Mouse (Mus musculus): ENCODE measurements around the gene Psmd10.

The Psmd10 gene

DNA sequence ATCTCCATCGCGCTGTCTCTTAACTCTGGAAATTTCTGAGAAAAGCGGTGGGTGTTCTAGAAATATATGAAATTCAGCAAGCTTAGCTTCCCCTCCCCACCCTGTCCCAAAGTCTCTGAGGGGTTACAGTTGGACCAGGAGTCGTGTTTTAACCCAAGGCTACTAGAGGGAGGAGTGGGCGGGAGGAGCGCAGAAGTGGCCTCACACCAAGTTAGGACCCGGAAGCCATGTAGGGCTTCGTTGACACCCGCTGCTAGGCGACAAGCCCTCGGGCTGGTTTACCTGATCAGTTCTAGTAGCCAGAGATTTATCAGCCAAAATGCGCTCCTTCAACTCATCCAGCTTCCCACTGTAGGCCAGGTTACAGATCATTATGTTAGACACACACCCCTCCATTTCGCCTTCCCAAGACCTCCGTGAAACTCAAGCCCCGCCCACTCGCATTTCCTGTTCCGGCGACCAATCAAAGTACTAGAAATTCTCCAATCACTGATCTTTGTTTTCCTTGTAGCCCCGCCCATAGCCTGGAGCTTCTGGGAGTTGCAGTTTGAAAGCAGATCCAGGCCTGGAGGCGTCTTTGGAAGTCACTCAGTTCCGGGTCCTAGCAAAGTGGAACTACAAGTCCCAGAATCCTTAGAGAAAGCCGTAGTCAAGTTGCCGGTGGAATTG is at the start of gene Psmd10, which contains the start of gene Atg4a:
Gene Psmd10 (minus strand): TSS at position 457 of the 669 bp plus-strand sequence.
Gene Atg4a (plus strand): TSS at position 636 of the 669 bp plus-strand sequence.
- peak; percentile 91 for DNase-seq

GRCm38 (mm10) chrX:140998885-140999284 is 42.4 kb upstream of the Psmd10 start:
- no peak for DNase-seq

DNA sequence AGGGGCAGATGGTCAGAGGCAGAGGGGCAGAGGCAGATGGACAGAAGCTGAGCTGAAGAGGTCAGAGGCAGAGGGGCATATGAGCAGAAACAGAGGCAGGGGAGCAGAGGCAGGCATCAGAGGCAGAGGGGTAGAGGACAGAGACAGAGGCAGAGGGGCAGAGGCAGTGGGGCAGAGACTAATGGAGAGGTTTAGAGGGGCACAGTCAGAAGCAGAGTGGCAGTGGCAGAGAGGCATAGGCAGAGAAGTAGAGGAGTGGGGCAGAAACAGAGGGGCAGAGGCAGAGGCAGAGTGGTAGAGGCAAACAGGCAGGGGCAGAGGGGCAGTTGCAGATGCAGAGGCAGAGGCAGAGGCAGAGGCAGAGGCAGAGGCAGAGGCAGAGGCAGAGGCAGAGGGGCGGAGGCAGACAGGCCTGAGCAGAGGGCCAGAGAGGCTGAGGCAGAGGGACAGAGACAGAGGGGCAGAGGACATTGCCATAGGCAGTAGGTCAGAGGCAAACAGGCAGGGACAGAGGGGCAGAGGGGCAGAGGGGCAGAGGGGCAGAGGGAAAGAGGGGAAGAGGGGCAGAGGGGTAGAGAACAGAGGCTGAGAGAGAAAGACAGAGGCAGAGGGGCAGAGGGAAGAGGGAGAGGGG is 41.5 kb upstream of the Psmd10 start:
- DNase-seq, result no peak

DNA sequence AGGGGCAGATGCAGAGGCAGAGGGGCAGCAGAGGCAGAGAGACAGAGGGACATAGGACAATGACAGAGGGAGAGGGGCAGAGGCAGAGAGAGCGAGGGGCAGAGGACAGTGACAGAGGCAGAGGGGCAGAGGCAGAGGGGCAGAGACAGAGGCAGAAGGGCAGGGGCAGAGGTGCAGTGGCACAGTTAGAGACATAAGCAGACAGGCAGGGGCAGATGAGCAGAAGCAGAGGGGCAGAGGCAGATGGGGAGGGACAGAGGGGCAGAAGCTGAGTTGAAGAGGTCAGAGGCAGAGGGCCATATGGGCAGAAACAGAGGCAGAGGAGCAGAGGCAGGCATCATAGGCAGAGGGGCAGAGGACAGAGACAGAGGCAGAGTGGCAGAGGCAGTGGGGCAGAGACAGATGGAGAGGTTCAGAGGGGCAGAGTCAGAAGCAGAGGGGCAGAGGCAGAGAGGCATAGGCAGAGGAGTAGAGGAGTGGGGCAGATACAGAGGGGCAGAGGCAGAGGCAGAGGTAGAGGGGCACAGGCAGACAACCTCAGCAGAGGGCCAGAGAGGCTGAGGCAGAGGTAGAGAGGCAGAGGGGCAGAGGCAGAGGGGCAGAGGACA is 40.5 kb upstream of the Psmd10 start:
- no peak for DNase-seq

DNA sequence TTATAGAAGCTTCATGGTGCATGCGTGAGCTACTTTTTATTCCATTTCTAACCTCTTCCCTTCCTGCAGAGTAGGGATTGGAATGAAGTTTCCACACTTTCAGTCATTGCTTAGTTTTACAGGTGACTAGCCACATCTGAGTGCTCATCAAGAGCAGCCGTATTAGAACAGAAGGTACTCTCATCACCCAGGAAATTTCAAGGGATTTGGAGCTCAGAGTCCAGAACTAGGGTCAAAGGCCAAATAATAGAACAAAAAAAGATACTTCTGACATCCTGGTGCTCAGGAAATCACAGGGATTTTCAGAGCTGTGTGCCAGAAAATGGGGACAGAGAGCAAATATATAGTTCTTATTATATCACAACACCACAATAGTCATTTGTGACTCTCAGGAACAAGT is 28.7 kb upstream of the Psmd10 start:
- DNase-seq, result no peak

- DNase-seq, result no peak
Measured at GRCm38 (mm10) chrX:140984795-140985194, 28.3 kb upstream of the Psmd10 start.

DNA sequence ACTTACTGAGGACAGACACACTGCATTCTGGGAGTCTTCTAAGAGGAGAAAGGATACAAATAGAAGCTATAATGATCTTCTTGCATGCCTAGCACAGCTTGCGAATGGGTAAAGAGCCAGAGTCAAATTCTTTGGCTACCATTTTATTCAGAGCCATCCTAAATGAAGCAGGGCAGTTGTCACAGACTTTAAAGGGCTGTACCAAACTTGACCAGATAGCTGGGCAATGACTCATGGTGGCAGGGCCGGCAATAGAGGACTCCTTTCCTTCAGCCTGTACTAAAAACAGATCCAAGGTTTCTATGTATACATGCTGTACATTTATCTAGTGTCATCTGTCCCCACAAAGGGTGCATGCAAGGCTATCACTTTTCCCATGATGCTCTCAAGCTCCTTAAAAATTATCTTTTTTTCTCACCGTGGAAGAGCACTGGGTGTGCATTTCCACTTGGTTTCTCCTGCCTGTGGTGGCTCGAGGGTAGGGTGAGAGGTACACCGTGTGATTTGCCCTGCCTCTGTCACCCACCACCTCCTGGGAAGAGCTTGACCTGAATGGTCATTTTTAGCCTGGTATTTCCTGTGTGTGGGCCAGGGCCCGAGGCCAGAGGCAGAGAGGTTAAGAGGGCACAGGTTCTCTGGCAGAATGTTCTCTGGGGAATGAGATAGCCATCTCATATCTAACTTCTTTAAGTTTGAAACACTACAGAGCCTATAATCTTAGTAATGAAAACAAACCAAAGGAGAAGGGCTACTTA is 26.9 kb upstream of the Psmd10 start:
- DNase-seq, result peak; percentile 40

- DNase-seq, result no peak
Measured at GRCm38 (mm10) chrX:140980163-140980562, 23.6 kb upstream of the Psmd10 start.

- DNase-seq, result no peak
Measured at GRCm38 (mm10) chrX:140979546-140979945, 23.0 kb upstream of the Psmd10 start.

DNA sequence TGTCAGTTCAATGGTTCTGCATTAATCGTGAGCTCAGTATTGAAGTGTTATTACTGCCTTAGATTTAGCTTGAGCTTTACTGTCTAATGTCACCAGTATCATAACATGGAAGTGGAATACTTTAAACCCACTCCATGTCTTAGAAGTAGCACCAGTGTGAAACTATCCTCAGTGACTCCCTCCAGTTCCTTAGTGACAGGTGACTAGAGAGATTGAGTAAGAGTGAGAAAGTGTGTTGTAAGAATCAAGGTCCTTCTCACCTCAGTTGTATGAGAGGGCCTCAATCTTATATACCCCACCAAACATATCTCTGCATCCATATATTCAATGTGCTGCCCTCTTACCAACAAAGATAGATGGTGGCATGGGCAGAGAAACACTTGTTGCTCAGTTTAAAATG is 22.4 kb upstream of the Psmd10 start:
- DNase-seq, result no peak

DNA sequence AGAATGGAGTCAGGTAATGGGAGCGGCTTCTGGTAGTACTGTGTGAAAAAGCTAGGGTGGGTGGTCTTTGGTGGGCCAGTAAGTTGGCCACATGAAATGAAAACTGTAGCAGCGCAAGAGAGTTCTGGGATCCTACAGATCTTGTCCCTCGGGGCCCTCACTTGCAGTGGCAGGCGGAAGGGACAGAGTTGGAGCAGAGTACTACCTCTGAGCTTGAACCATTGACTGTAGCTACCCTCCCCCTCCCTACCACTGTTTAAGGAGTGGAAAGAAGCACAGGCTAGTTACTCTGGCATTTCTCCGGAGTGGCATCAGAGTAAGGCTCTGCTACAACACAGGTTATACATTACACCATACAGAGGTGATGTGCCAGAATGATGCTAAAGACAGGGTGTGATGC is 431 bp upstream of the Psmd10 start:
- DNase-seq, result no peak

DNA sequence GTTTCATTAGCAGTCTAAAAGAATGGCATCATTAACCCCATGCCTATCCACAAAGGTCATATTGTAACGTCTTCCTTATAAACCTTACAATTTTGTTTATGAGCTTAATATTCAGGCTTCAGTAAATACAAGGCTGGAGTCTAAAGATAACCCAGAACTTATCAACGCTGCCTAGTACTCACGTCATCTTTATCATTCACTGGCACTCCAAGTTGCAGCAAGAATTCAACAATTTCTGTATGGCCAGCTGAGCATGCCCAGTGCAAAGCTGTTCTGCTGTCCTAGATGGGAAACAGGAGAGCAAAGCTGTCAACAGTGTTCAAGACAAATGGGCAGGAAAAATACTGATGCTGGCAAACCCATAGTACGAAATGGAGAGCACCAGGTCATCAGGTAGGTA is 2.9 kb downstream of the Psmd10 start:
- DNase-seq, result no peak

- no peak for DNase-seq
Measured at GRCm38 (mm10) chrX:140936271-140936670, 20.3 kb downstream of the Psmd10 start.

DNA sequence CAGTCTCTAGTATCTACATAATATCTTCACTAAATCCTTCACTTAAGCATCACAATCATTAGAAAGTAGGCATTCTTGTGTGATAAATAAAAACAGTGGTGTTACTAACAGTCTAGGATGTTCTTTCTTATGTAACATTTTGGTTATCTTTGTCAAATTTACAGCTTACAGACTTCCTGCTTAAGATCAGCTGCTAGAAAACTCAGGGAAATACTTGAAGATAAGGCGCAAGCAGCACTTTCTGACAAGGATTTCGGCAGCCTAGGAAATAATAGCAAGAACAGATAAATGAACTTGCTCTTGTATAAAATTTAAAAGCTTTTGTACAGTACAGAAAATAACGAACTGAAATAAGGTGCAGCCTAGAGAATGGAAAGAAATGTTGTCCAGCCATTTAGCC is 23.3 kb downstream of the Psmd10 start:
- no peak for DNase-seq

- DNase-seq, result no peak
Measured at GRCm38 (mm10) chrX:140932066-140932465, 24.5 kb downstream of the Psmd10 start.

DNA sequence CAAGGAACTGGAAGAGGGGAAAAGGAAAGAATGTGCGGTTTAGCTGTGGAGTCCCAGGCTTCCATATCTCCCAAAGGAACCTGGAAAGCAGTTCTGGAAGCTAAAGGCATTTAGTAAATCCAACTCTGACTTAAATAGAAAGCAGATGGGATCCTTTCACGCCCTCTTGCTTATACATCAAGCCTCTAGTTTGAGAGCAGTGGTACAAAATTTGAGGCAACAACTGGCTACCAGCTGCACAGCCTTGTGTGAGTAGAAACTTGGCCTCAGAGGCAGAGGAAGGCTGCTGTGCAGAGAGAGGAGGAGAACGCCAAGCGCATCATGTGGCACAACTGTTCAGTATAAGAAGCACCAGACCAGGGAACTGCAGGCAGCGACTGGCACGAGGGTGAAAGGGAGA is 35.2 kb downstream of the Psmd10 start:
- DNase-seq, result no peak

DNA sequence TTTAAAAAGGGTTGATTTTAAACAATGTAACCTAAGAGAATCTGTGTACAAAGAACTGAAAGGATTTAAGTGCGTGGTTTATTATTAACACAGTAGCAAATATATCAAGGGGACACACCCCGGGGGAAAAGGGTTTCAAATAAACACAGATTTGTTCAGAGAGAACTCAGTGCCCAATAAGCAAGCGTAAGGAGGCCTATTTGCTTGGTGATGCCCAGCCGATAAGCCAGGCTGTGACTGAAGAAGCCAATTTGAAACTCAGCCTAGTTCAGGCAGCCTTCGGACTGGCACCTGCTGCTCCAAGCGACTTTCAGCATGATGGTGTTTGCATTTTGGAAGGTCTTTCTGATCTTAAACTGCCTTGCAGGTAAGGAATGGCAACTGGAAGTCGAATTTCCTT is 49.2 kb downstream of the Psmd10 start, which contains the start of gene Vsig1:
Gene Vsig1 (plus strand): TSS at position 249 of the 400 bp plus-strand sequence.
- DNase-seq, result no peak

DNA sequence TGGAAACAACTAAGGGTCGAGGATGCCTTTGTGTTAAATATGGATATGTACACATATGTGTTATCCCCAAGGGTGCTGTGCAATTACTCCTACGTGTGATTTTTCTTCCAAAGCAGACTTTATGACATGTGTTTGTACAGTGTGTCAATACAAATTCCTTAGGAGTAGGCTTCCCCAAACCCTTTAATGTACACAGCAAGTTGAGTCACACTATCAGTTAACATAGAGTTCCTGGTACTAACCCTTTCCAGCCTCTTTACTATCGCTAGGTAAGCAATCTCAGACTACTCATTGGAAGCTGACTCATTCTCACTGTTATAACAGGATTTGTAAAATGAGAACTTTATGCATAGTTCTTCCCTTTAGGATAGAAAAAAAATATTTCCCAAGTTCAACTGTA is 53.0 kb downstream of the Psmd10 start:
- DNase-seq, result no peak
